Mouse (Mus musculus): ENCODE results near the gene Pth1r.

Gene Pth1r

DNA sequence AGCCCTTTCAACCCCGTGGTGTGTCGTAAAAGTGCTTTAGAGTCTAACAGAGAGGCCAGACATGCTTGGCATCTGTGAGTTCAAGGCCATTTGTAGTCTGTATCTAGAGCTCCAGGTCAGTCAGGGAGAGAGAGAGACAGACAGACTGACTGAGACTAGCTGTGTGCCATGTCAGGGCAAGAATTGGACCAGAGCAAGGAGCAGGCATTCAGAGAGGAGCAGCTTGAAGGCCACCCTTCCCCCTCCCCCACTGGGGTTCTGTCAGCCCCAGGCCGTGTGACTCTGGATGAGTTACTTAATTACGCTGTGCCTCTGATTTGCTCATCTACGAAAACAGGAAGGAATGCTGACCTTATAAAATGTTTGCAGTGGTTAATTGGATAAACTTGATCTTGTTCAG lies 64.7 kb downstream of the Pth1r start:
- no peak for DNase-seq (ENCODE audit: low read depth)

DNA sequence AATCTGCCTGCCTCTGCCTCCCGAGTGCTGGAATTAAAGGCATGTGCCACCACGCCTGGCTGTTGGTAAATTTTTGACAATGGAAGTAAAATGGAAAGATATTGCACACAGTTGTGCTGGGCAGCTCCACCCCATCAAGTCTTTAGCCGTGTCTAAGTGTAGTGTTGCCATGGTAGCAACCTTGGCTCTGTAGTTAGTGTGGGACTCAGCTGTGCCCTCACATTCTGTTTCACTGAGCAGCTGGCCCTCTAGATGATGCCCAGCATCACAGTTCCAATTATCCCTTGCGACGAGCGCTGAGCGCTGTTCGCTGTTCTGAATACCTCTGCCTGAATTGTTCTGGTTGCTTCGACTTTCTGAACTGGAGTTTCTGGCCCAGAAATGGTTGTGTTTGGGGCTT lies 65.1 kb downstream of the Pth1r start:
- DNase-seq (ENCODE audit: low read depth), result no peak

DNA sequence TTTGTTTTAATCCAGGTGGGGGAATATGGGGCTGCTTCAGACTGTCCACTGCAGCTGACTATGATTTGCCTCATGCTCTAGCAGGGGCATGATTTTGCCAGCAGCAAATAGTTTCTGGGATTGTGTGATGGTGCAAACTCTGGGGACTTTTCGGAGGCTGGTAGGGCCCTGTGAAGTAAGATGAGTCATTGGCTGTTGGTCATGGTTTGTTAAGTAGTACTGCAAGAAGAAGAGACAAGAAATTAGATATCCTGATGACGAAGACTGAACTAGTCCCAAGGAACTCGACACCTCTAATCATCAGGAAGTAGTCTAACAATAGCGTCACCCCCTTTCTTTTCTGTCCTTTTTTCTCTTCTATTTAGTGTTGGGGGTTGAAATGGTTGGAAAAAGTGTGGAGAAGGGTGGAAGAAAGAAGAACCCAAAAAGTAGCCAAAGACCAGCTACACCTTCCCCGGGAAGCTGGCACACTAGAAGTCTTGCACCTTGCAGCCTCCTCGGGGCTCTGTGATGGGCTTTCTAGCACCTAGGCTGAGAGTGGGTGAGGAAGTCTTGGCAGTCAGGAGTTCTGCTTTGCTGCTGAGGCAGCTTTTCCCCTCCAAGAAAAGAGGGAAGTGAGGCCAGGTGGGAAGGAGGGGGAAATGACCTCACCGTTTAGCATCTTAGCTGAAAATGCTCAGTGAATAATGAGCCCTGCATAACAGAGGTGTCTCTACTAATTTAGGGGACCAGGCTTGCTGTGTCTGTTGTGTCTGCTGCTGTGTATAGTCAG lies 66.0 kb downstream of the Pth1r start:
- no peak for DNase-seq (ENCODE audit: low read depth)

DNA sequence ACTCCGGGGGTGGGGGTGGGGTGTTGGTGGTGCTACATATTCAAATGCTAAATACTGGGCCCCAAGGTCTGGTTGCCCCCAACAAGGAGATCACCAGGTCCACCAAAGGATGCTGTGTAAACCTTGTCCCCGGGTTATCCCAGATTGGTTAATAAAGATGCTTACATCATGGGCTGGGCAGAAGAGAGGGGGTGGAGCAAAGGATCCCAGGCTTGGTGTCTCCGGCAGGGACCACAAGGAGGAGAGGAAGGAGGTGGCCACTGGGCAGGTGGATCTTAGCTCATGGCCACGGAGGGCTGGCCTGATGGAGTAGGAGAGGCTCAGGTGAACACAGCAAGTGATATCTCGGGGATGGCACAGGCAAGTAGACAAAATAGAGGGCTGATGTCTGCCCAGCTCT lies 68.1 kb downstream of the Pth1r start:
- DNase-seq (ENCODE audit: low read depth), result no peak

DNA sequence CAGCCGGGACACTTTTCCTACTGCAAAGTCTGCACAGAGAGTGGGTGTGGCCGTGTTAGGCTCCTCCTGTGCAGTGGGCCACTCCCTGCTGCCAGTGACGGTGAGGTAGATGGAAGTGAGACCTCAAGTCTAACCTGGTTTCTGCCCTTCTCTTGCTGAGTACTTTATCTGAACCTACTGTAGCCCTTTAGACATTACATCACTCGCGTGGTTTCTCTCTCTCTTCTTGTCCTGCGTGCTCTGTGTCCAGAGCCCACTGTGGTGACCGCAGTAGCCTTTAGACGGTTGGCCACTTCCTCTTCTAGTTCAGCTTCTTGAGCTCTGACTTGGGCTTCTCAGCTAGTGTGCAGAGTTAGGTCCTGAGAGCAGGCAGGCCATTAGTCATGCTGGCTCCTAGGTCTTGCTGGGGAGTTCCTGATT lies 70.4 kb downstream of the Pth1r start:
- DNase-seq (ENCODE audit: low read depth), result no peak

DNA sequence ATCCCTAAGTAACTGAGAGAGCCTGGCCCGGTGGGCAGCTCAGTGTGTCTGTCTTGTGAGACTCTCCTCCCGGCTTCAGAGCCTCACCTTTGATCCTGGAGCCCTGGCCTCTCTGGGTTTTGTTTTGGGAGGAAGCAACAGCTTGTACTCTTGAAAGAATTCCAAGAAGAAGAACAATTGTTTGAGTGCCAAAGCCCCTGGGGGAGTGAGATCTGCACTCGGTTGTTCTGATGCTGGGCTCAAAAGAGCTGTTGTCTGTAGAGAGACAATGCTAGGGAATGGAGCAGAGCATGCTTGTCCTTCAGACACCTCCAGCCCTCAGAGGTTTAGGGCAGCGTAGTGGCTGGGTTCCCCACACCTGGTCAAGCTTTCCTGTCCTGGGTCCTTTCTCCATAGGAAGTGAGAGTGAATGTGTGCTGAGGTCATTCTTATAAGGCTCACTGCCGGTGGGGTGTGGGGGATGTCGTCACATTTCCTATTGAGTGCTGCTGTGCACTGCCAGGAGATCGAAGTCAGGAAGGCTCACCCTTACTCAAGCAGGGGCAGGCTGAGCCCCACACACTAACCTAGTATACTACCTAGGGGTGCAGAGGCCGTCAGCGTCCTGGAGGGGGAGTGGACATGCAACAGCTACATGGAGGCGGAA lies 73.7 kb downstream of the Pth1r start:
- DNase-seq (ENCODE audit: low read depth), result no peak

DNA sequence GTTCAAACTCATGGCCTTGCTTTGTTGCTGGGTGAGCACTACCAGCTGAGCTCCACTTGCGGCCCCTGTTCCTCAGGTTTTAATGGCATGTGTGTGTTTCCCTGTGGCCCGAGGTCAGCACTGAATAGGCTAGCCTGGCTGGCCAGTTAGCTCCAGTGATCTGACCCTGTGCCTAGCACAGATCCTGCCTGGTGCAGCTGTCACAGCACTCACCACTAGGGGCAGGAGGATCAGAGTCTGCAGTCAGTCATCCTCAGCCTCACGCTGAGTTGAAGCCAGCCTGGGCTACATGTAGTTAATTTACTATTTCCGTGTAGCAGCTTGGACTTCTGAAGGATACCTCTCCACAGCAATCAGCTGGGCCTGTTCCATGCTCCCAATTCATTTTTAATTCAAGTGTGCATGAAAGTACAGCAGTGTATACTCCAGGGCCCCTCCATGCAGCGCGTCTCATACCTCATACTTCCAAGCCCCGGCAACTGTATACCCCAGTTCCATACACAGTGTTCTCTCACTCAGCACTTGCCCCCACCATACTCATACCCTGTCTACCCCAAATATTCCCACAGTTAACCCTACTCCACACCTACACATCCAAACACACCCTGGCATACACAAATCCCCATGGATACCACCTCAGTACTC lies 74.4 kb downstream of the Pth1r start:
- DNase-seq (ENCODE audit: low read depth), result no peak
